Mouse (Mus musculus) granulocyte monocyte progenitor cell, adult 5-6 weeks (primary cell): ENCODE measurements around the gene P2rx4. TPM values are rescaled to one million over a fixed set of nuclear protein-coding genes. Genes with fewer than 3 reads are reported as not detected.
A peak's percentile ranks its signal among the peaks of the same experiment; 100 is the strongest.

Experiments used
- ATAC-seq: replicated peaks from 2 replicates; pipeline ENCODE4 v1.8.0; 2016; ENCODE audit warnings: mild to moderate bottlenecking, moderate TSS enrichment, inconsistent platforms; ENCODE audit not compliant: poor library complexity, severe bottlenecking
- total RNA-seq, 2 experiments: library from RNA; stranded (forward) in 1 of 2; stranded (reverse) in 1 of 2; fragments of 200-712, 200-1000 nt in 1 of 2; fragments of >200 nt in 1 of 2; fragmentation: Nextera tagmentation in 1 of 2; gene quantifications; 2 replicates each; pipeline ENCODE4 v1.2.3; 2014 to 2017

Gene P2rx4
- total RNA-seq, 2 experiments from 2014 or later: 7.2 to 45.9 TPM

DNA sequence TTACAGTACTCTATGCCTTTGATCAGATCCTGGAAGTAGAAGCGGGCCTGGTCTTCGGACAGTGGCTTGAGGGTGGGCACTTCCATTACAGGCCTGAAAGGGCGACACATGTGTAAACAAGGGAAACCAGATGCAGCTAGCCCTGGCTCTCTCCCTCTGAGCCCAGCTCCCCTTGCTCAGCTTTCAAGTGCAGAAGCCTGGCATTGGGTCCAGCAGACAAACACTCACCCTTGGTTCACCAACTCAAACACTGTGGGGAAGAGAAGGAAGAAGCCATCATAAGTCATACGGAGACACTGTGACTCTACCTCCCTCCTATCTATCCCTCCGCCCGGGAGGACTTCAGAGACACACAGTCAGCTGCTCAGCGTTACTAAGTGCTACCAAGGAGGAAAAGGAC, 40.6 kb downstream of the P2rx4 start:
- no peak for ATAC-seq

- ATAC-seq: 0 out of 2 replicates have a peak, but pooled peaks have one; percentile 33
Measured at GRCm38 (mm10) chr5:122754477-122754876, 47.1 kb downstream of the P2rx4 start.

DNA sequence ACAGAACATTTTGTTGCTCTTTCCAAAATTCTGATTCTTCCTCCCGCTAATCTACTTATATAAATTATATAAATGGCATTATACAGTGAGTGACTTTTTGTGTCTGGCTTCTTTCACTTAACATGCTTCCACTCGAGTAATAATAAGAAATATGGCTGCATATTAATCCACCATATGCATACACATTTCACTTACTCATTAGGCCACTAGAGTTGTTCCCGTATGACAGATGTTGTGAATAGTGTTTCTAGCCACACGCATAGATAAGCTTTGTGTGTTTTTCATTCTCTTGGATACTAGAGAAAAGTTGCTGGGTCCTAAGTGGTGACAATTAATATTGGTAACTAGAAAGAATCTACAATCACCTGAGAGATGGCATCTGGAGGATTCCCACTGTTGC, 48.3 kb downstream of the P2rx4 start:
- no peak for ATAC-seq

- no peak for ATAC-seq
Measured at GRCm38 (mm10) chr5:122756144-122756543, 48.8 kb downstream of the P2rx4 start.

DNA sequence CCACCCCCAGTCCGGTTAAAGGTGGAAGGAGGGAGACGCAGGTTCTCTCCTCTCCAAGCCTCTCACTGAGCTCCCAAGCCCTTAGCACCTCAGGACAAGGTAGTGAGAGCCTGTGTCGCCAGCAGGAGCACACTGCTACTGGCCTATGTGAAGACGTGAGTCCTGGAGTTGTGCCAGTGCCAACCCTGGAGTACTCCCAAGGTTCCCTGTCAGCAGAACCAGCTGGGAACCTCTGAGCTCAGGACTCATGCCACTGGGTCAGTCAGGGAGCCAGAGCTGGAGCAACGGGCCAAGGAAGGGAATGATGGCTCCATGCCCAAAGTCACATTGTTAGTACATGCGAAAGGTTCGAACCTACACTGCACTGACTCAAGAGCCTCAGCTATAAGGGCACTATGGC, 49.3 kb downstream of the P2rx4 start:
- no peak for ATAC-seq

- ATAC-seq: peak; percentile 28
Measured at GRCm38 (mm10) chr5:122763271-122764031, 56.1 kb downstream of the P2rx4 start.

DNA sequence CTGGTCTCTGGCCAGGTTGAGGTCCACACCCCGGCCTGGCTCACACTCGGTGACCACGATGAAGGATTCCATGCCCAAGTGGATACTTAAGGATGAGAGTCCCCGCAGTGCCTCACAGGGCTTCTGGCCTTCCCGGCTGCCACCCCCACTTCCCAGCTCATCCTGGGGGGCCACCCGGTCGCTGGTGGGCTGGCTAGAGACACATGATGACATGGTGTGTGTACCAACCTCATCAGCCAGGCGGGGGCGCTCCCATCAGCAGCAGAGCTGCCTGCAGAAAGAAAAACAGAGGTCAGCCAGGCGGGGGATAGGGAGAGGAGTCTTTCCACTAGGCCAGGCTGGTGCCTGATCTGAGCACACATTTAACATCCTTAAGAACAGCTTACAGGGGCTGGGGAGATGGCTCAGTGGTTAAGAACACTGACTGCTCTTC, 56.7 kb downstream of the P2rx4 start:
- ATAC-seq: no peak

DNA sequence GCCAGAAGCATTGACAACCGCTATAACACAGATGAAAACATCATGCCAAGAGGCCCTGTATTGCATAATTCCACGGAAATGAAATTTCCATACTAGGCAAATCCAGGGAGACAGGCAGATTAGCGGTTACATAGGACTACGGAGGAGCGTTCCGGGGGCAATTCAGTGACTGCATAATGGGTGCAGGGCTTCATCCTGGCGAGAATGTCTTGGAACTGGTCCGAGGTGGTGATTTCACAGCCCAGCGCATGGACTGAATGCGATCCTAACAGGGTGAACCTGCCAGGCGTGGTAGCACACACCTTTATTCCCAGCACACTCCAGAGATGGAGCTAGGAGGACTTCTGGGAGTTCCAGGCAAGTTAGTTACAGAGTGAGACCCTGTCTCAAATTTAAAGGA, 59.9 kb downstream of the P2rx4 start:
- no peak for ATAC-seq

GRCm38 (mm10) chr5:122769101-122769568, 61.8 kb downstream of the P2rx4 start:
- ATAC-seq: peak; percentile 75

- ATAC-seq: no peak
Measured at GRCm38 (mm10) chr5:122770304-122770703, 63.0 kb downstream of the P2rx4 start.

DNA sequence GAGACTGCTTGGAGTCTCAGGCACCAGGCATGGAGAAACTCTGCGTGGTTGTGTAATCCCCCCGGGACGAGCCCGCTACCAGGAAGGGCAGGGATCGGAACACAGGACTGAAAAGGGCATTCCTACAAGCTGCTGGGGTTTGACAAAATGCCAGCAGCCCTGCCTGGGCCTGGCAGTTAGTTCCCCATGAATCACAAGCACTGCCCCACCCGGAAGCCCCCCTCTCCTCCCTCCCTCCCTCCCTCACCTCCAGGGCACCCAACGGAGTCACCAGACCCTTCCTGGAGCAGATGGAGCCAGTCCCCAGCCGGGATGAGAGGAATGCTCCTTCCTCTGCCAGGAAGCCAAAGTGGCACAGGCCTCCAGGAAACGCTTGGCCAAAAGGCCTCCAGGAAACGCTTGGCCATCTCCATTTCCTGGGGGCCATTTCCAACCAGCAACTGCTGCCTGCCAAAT, 63.5 kb downstream of the P2rx4 start:
- ATAC-seq: peak; percentile 62

GRCm38 (mm10) chr5:122771428-122771827, 64.1 kb downstream of the P2rx4 start:
- ATAC-seq: no peak

- no peak for ATAC-seq
Measured at GRCm38 (mm10) chr5:122773756-122774155, 66.4 kb downstream of the P2rx4 start.

DNA sequence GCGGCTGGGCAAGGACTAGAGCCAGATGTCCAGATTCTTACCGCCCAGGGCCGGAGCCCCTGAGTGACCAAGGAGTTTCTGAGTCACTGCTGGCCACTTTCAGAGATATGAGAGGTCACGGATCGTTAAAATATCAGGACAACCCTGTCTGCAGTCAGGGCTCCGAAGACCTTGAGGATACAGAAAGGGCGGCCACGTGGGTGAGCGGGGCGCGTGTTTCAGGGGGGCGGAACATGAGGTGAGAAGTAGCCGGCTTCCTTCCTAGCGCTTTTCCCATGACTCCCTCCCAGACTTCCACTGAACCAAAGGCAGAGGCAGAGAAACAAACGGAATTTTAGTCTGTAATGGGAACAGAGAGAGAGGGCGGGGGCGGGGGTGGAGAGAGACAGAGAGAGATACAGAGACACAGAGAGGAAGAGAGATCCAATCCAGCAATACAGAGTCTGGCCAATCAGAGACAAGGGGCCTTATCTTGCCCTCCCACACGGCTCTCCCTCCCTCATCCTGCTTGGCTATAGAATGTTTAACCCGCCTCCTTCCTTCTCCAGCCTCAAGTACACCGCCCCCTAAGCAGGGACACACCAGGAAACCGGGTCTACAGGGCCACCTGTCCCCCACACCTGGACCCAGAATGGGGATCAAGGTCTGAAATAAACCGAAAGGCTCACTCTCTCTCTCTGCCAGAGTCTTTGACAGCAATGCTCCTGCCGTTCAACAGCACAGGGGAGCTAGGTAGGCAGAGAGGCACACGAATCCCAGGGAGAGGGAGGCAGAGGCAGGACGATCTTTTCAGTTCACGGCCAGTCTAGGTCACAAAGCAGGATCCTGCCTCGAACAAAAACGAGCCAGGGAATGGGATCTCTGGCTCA, 67.6 kb downstream of the P2rx4 start:
- no peak for ATAC-seq

DNA sequence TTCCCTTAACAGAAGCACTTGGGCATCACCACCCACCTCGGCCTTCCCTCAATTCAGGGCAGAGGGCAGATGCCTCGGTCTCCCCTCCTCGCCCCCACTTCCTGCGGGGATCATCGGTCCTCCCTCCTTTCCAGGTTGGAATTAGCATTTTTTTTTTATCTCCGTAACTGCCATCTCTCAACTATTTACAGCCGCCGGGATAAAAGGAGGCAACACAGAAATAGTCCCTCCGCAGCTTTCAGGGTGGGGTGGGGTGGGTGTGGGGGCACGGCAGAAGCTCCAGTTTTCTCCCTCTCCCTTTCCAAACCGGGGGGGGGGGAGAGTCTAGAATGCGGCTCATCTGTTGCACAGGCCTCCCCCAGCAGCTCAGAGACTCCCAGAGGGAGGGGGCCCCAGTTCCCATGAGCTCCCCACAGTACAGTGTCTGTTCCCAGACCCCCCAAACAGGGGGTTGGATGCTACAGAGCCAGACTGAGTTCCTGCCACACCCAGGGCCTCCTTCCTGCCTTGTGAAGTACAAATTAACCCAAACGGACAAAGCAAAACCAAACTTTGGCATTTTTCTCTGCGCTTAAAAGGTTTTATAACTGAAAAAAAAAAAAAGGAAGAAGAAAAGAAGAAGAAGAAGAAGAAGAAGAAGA, 68.4 kb downstream of the P2rx4 start:
- ATAC-seq: no peak

- ATAC-seq: no peak
Measured at GRCm38 (mm10) chr5:122777322-122777721, 70.0 kb downstream of the P2rx4 start.

- no peak for ATAC-seq
Measured at GRCm38 (mm10) chr5:122778231-122779226, 71.2 kb downstream of the P2rx4 start.
